Mouse (Mus musculus): Measurements from ENCODE around the gene Ubp1.
"Not testable (repeated sequence)": the region's sequence is repeated elsewhere in the genome, so short reads cannot be mapped to it uniquely, and the experiment has no call there.

The Ubp1 gene

GRCm38 (mm10) chr9:113930534-113931374 is at the start of gene Ubp1:
Gene Ubp1, plus strand, starts transcription at chr9:113930934.
- DNase-seq (ENCODE audit: low spot score) = peak; percentile 81

- no peak for DNase-seq (ENCODE audit: low spot score)
These were observed 35.8 kb upstream of the Ubp1 start for GRCm38 (mm10) chr9:113894903-113895302.

GRCm38 (mm10) chr9:113903136-113903535 is 27.6 kb upstream of the Ubp1 start:
- no peak for DNase-seq (ENCODE audit: low spot score)

- DNase-seq (ENCODE audit: low spot score) = not testable (repeated sequence)
These were observed 26.4 kb upstream of the Ubp1 start for GRCm38 (mm10) chr9:113904315-113904714.

GRCm38 (mm10) chr9:113915789-113916188 is 14.9 kb upstream of the Ubp1 start:
- no peak for DNase-seq (ENCODE audit: low spot score)

GRCm38 (mm10) chr9:113922677-113923076 is 8.1 kb upstream of the Ubp1 start:
- no peak for DNase-seq (ENCODE audit: low spot score)

- no peak for DNase-seq (ENCODE audit: low spot score)
These were observed 5.9 kb upstream of the Ubp1 start for GRCm38 (mm10) chr9:113924883-113925282.

- no peak for DNase-seq (ENCODE audit: low spot score)
These were observed 2.1 kb upstream of the Ubp1 start for GRCm38 (mm10) chr9:113928591-113928990.

GRCm38 (mm10) chr9:113929676-113930075 is 1.1 kb upstream of the Ubp1 start:
- no peak for DNase-seq (ENCODE audit: low spot score)

- DNase-seq (ENCODE audit: low spot score) = peak; percentile 21
These were observed 803 bp downstream of the Ubp1 start for GRCm38 (mm10) chr9:113931375-113932099.

GRCm38 (mm10) chr9:113932100-113932470 is 1.4 kb downstream of the Ubp1 start:
- DNase-seq (ENCODE audit: low spot score) = no peak

GRCm38 (mm10) chr9:113932501-113932900 is 1.8 kb downstream of the Ubp1 start:
- no peak for DNase-seq (ENCODE audit: low spot score)

GRCm38 (mm10) chr9:113935638-113936037 is 4.9 kb downstream of the Ubp1 start:
- DNase-seq (ENCODE audit: low spot score) = no peak

GRCm38 (mm10) chr9:113939063-113939850 is 8.5 kb downstream of the Ubp1 start:
- DNase-seq (ENCODE audit: low spot score) = no peak

GRCm38 (mm10) chr9:113941103-113941805 is 10.5 kb downstream of the Ubp1 start:
- no peak for DNase-seq (ENCODE audit: low spot score)

- no peak for DNase-seq (ENCODE audit: low spot score)
These were observed 12.6 kb downstream of the Ubp1 start for GRCm38 (mm10) chr9:113943372-113943771.

GRCm38 (mm10) chr9:113947216-113947615 is 16.5 kb downstream of the Ubp1 start:
- DNase-seq (ENCODE audit: low spot score) = no peak

- no peak for DNase-seq (ENCODE audit: low spot score)
These were observed 27.0 kb downstream of the Ubp1 start for GRCm38 (mm10) chr9:113957777-113958176.

GRCm38 (mm10) chr9:113963718-113964117 is 33.0 kb downstream of the Ubp1 start:
- no peak for DNase-seq (ENCODE audit: low spot score)

- no peak for DNase-seq (ENCODE audit: low spot score)
These were observed 33.7 kb downstream of the Ubp1 start for GRCm38 (mm10) chr9:113964415-113964814.

GRCm38 (mm10) chr9:113966838-113967237 is 36.1 kb downstream of the Ubp1 start:
- no peak for DNase-seq (ENCODE audit: low spot score)

- no peak for DNase-seq (ENCODE audit: low spot score)
These were observed 38.2 kb downstream of the Ubp1 start for GRCm38 (mm10) chr9:113968967-113969366.

Measured in ovary, postnatal 14 days (tissue).